Mouse (Mus musculus): Measurements from ENCODE around the gene Rhpn2. TPM values are rescaled to one million over a fixed set of nuclear protein-coding genes. Genes with fewer than 3 reads are reported as not detected.

Gene Rhpn2
- 5.5 and 5.8 TPM in 2 replicates for polyA plus RNA-seq (2015; fragmentation: Nextera tagmentation; extraction: Ambion mirVana)

GRCm38 (mm10) chr7:35333692-35334526 lies at the start of gene Rhpn2:
Gene Rhpn2, plus strand, starts transcription at chr7:35334170.

GRCm38 (mm10) chr7:35317729-35318609 lies 16.0 kb upstream of the Rhpn2 start, which contains the start of gene Gpatch1:
Gene Gpatch1, minus strand, starts transcription at chr7:35318440.

GRCm38 (mm10) chr7:35396542-35397168 lies 62.7 kb downstream of the Rhpn2 start, which contains the start of the genes Faap24 and Cep89:
Gene Faap24, minus strand, starts transcription at chr7:35396836.
Gene Cep89, plus strand, starts transcription at chr7:35397035.

Other genes starting within 250 kb of the Rhpn2 start
- gene Cebpa, start 214.9 kb upstream of the Rhpn2 start, polyA plus RNA-seq (2015; fragmentation: Nextera tagmentation; extraction: Ambion mirVana) = 1.6 and 4.1 TPM in 2 replicates
- gene Slc7a10, start 147.8 kb upstream of the Rhpn2 start, polyA plus RNA-seq (2015; fragmentation: Nextera tagmentation; extraction: Ambion mirVana) = 3.2 and 4.0 TPM in 2 replicates
- 3.0 and 3.2 TPM in 2 replicates for gene Lrp3, start 118.7 kb upstream of the Rhpn2 start, polyA plus RNA-seq (2015; fragmentation: Nextera tagmentation; extraction: Ambion mirVana)
- 8.2 and 9.0 TPM in 2 replicates for gene Gpatch1, start 15.7 kb upstream of the Rhpn2 start, polyA plus RNA-seq (2015; fragmentation: Nextera tagmentation; extraction: Ambion mirVana)
- gene Faap24, start 62.7 kb downstream of the Rhpn2 start, polyA plus RNA-seq (2015; fragmentation: Nextera tagmentation; extraction: Ambion mirVana) = 7.8 and 8.3 TPM in 2 replicates
- 14.0 and 15.0 TPM in 2 replicates for gene Cep89, start 62.9 kb downstream of the Rhpn2 start, polyA plus RNA-seq (2015; fragmentation: Nextera tagmentation; extraction: Ambion mirVana)
- 0.10 TPM in 1 of 2 replicates, not detected in the other for gene Slc7a9, start 114.6 kb downstream of the Rhpn2 start, polyA plus RNA-seq (2015; fragmentation: Nextera tagmentation; extraction: Ambion mirVana)
- gene Tdrd12, start 203.6 kb downstream of the Rhpn2 start, polyA plus RNA-seq (2015; fragmentation: Nextera tagmentation; extraction: Ambion mirVana) = 0.04 and 0.10 TPM in 2 replicates
- 40.2 and 40.9 TPM in 2 replicates for gene Nudt19, start 222.1 kb downstream of the Rhpn2 start, polyA plus RNA-seq (2015; fragmentation: Nextera tagmentation; extraction: Ambion mirVana)